Mouse (Mus musculus) erythroid progenitor cell, adult 5-6 weeks (primary cell): ENCODE data around the gene Zc3hav1. TPM values are rescaled to one million over a fixed set of nuclear protein-coding genes. Genes with fewer than 3 reads are reported as not detected.

Experiments used
- ATAC-seq: replicated peaks from 2 replicates; pipeline ENCODE4 v1.8.0; 2016; ENCODE audit warnings: moderate number of reproducible peaks, mild to moderate bottlenecking, moderate TSS enrichment, inconsistent platforms; ENCODE audit not compliant: poor library complexity, low FRiP score, severe bottlenecking
- total RNA-seq, 2 experiments: library from RNA; stranded (forward) in 1 of 2; stranded (reverse) in 1 of 2; fragments of 150-400 nt in 1 of 2; fragments of 186-747, 209-891 nt in 1 of 2; gene quantifications; 2 replicates each; pipeline versions ENCODE4 v1.2.3 to v1.2.4; 2015 to 2017; ENCODE audit warnings: low replicate concordance in 2 of 2

Zc3hav1 gene
- total RNA-seq, 2 experiments from 2014 or later = 161 to 185 TPM

GRCm38 (mm10) chr6:38304981-38305380 is 49.4 kb downstream of the Zc3hav1 start:
- no peak for ATAC-seq

GRCm38 (mm10) chr6:38298761-38299401 is 55.5 kb downstream of the Zc3hav1 start, which contains the start of gene Zc3hav1l:
Gene Zc3hav1l (minus strand): TSS chr6:38299259.
- no peak; the same call in 1 of the 2 replicates for ATAC-seq

- no peak for ATAC-seq
These were observed 56.2 kb downstream of the Zc3hav1 start for GRCm38 (mm10) chr6:38298246-38298635.

- ATAC-seq = no peak
These were observed 56.7 kb downstream of the Zc3hav1 start for GRCm38 (mm10) chr6:38297580-38298245.

- no peak for ATAC-seq
These were observed 60.7 kb downstream of the Zc3hav1 start for GRCm38 (mm10) chr6:38293708-38294107.

- no peak for ATAC-seq
These were observed 61.3 kb downstream of the Zc3hav1 start for GRCm38 (mm10) chr6:38292871-38293646.

GRCm38 (mm10) chr6:38284422-38284821 is 70.0 kb downstream of the Zc3hav1 start:
- no peak for ATAC-seq

- no peak for ATAC-seq
These were observed 89.9 kb downstream of the Zc3hav1 start for GRCm38 (mm10) chr6:38264466-38264865.

GRCm38 (mm10) chr6:38263393-38264159 is 90.8 kb downstream of the Zc3hav1 start:
- no peak for ATAC-seq

GRCm38 (mm10) chr6:38261877-38262276 is 92.5 kb downstream of the Zc3hav1 start:
- ATAC-seq = no peak

GRCm38 (mm10) chr6:38257506-38257905 is 96.9 kb downstream of the Zc3hav1 start:
- ATAC-seq = no peak

- no peak for ATAC-seq
These were observed 97.6 kb downstream of the Zc3hav1 start for GRCm38 (mm10) chr6:38256793-38257192.

GRCm38 (mm10) chr6:38255794-38256193 is 98.6 kb downstream of the Zc3hav1 start:
- ATAC-seq = no peak

Other genes starting within 250 kb of the Zc3hav1 start
- not detected in 2 replicates for gene Tmem213, start 245.3 kb downstream of the Zc3hav1 start, total RNA-seq (2015; ENCODE audit: low replicate concordance)
- not detected in 2 replicates for gene Tmem213, start 245.3 kb downstream of the Zc3hav1 start, total RNA-seq (2017; ENCODE audit: low replicate concordance)
- not detected in 2 replicates for gene Atp6v0a4, start 230.0 kb downstream of the Zc3hav1 start, total RNA-seq (2015; ENCODE audit: low replicate concordance)
- not detected in 2 replicates for gene Atp6v0a4, start 230.0 kb downstream of the Zc3hav1 start, total RNA-seq (2017; ENCODE audit: low replicate concordance)
- 0.72 TPM in 1 of 2 replicates, not detected in the other for gene D630045J12Rik, start 100.6 kb downstream of the Zc3hav1 start, total RNA-seq (2015; ENCODE audit: low replicate concordance)
- gene D630045J12Rik, start 100.6 kb downstream of the Zc3hav1 start, total RNA-seq (2017; ENCODE audit: low replicate concordance) = 0.13 TPM in 1 of 2 replicates, not detected in the other
- 1.1 and 2.5 TPM in 2 replicates for gene Zc3hav1l, start 55.3 kb downstream of the Zc3hav1 start, total RNA-seq (2015; ENCODE audit: low replicate concordance)
- 0.64 and 1.1 TPM in 2 replicates for gene Zc3hav1l, start 55.3 kb downstream of the Zc3hav1 start, total RNA-seq (2017; ENCODE audit: low replicate concordance)
- gene Ttc26, start 26.9 kb upstream of the Zc3hav1 start, total RNA-seq (2015; ENCODE audit: low replicate concordance) = 0.72 TPM in 1 of 2 replicates, not detected in the other
- gene Ttc26, start 26.9 kb upstream of the Zc3hav1 start, total RNA-seq (2017; ENCODE audit: low replicate concordance) = not detected in 2 replicates
- 46.5 and 66.3 TPM in 2 replicates for gene Ubn2, start 79.3 kb upstream of the Zc3hav1 start, total RNA-seq (2015; ENCODE audit: low replicate concordance)
- 33.1 and 36.6 TPM in 2 replicates for gene Ubn2, start 79.3 kb upstream of the Zc3hav1 start, total RNA-seq (2017; ENCODE audit: low replicate concordance)
- gene Fmc1, start 178.9 kb upstream of the Zc3hav1 start, total RNA-seq (2015; ENCODE audit: low replicate concordance) = 26.0 and 26.7 TPM in 2 replicates
- gene Fmc1, start 178.9 kb upstream of the Zc3hav1 start, total RNA-seq (2017; ENCODE audit: low replicate concordance) = 0.90 and 1.1 TPM in 2 replicates
- gene Luc7l2, start 196.7 kb upstream of the Zc3hav1 start, total RNA-seq (2015; ENCODE audit: low replicate concordance) = 322 and 443 TPM in 2 replicates
- 458 and 570 TPM in 2 replicates for gene Luc7l2, start 196.7 kb upstream of the Zc3hav1 start, total RNA-seq (2017; ENCODE audit: low replicate concordance)